Mouse (Mus musculus): ENCODE measurements around the gene Zfyve9.

The Zfyve9 gene

GRCm38 (mm10) chr4:108780057-108780863 lies at the start of gene Zfyve9:
Zfyve9 (minus strand) TSS chr4:108780798.
- peak; percentile 78 for DNase-seq

DNA sequence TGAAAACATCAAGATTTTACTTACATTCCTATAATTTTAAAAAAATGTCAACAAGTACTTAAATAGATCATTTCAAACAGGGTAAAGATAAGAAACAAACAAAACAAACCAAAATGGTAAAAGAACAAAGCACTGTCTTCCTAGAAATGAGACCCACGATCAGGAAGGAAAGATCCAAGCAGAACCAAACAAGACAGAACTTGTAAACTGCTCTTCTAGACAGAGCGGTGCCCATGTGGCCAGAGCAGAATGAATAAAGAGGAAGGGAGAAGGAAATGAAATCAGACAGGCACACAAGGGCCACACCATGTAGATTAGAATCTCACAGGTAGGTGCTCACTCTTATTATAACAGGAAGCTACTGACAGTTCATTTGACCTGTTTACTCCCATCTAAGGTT lies 46.0 kb upstream of the Zfyve9 start:
- no peak for DNase-seq

GRCm38 (mm10) chr4:108826096-108826495 lies 45.5 kb upstream of the Zfyve9 start:
- DNase-seq = no peak

- DNase-seq = no peak
Observed at GRCm38 (mm10) chr4:108825677-108826076, 45.1 kb upstream of the Zfyve9 start.

DNA sequence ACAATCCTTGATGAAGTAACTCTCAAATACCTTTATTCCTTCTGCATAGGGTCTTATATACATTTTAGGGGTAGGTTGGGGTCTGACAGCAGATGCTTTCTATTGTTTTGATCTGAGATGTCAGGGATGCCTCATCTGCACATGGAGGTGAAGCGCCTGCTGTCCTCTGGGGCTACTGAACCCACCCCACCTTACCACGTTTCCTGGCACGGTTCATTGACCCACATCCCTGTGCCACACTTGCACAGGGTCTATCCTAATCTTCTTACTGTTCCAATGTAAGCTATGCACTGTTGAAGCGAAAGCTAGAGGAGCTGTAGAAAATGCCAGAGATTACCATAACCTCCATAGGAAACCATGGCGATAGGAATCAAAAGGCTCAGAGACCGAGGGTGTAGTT lies 31.0 kb upstream of the Zfyve9 start:
- DNase-seq = no peak

GRCm38 (mm10) chr4:108811142-108811541 lies 30.5 kb upstream of the Zfyve9 start:
- no peak for DNase-seq

DNA sequence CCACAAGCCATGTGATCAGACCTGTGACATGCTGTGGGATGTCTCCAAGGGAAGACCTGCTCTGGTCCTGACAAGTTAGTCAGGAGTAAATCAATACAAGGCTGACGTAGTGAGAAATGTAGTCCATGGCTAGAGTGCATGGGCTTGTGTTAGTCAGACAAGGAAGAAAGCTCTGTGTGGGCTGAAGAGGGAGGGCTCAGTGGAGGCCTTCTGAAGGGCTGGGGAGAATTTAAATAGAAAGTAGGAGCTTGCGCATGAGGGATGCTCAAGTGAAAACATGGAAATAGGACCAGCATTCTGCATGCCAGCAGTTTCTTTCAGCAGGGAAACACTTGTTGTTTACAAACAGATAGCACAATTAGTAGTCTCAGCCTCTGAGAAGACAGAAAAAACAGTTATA lies 22.9 kb upstream of the Zfyve9 start:
- no peak for DNase-seq

DNA sequence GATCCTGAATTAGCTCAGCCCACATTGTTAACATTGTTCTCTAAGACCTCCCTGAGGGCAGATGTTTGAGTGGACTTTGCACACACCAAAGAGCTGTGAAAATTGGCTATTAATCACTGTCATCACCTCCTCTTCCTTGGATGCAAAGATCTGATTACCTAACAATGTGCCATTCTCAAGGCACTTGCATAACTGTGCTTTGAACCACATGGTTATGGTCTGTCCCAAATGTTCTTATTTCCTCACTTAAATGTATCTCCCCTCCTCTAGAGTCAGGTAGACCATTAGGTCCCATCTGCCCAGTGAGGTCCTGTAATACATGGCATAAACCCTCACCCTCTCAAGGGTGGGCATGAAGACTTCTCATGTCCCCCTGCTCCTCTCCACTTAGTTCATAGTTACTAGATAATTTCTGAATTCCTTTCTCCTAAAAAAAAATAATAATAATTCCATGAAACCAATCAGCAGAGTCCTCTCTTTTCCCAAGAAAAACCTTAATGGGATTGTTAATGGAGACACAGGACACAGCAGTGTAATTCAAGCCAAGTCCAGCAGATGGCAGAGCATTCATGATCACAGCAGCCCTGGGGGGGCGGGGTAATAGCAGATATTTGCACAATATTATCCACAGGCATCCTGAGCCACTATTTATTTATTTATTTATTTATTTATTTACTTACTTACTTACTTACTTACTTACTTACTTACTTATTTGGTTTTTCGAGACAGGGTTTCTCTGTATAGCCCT lies 17.7 kb upstream of the Zfyve9 start:
- DNase-seq = peak; percentile 67

GRCm38 (mm10) chr4:108796701-108797100 lies 16.1 kb upstream of the Zfyve9 start:
- no peak for DNase-seq

DNA sequence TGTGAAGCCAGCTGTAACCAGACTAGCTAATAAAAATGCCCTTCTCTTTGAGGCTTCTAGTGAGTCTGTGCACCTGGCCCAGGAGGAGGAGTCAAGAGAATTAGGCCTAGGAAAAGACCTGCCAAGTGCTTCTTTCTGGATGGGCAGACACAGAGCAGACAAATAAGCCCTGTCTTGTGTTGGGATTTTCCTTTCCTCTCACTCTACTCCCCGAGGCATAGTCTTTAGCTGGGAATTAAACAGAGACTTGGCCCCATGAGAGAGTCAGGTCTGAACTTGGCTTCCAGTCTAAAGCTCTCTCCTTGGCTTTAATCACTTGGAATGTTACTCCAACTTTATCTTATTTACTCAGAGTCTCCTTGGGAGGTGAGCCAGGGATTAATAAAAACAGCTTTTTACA lies 13.3 kb upstream of the Zfyve9 start:
- no peak for DNase-seq

GRCm38 (mm10) chr4:108790507-108790906 lies 9.9 kb upstream of the Zfyve9 start:
- no peak for DNase-seq

- DNase-seq = no peak
Observed at GRCm38 (mm10) chr4:108789258-108789936, 8.8 kb upstream of the Zfyve9 start.

DNA sequence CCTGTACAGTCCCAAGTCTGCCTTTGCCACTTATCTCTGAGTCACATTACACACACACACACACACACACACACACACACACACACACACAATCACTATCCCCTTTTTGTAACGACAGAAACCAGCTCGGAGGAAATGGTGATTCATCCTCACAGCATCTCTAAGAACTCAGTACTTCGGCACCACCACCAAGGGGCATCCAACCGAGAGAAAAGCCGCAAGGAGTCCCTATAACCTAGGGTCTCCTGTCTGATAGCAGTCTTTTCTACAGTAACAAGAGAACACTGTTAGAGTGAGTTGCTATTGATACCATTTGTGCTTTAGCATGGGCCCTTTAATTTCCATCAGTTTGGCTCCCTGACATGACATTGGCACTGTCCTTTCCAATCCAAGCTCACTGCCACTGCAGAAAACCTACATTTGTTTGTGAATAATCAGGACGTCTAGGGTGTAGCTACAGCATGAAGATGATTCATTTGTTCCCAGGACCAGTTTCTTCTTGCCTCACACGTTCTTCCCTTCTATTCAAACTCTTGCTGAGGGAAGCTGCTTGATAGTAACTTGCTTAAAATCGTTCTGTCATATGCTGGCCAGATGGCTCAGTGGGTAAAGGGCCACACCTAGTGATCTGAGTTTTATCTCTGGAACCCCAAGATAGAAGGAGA lies 2.0 kb upstream of the Zfyve9 start:
- DNase-seq = peak; percentile 40

- peak; percentile 46 for DNase-seq
Observed at GRCm38 (mm10) chr4:108781596-108781995, 998 bp upstream of the Zfyve9 start.

GRCm38 (mm10) chr4:108780864-108781205 lies 237 bp upstream of the Zfyve9 start:
- no peak for DNase-seq

DNA sequence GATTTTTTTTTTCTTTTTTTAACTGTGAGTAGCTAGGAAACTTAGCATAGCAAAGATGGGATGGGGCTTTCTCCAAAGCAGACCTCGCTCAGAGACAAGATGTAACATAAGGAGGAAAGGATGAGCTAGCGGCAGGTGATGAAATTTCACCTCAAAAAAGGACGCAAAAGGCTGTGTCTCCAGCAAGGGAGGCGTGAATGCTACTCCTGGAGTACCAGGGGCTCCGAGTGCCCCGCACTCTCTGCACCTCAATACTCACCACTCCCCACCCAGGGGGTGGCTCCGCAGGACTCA lies 888 bp downstream of the Zfyve9 start:
- no peak for DNase-seq

- DNase-seq = no peak
Observed at GRCm38 (mm10) chr4:108768527-108768926, 12.1 kb downstream of the Zfyve9 start.

- no peak for DNase-seq
Observed at GRCm38 (mm10) chr4:108759583-108759982, 21.0 kb downstream of the Zfyve9 start.

DNA sequence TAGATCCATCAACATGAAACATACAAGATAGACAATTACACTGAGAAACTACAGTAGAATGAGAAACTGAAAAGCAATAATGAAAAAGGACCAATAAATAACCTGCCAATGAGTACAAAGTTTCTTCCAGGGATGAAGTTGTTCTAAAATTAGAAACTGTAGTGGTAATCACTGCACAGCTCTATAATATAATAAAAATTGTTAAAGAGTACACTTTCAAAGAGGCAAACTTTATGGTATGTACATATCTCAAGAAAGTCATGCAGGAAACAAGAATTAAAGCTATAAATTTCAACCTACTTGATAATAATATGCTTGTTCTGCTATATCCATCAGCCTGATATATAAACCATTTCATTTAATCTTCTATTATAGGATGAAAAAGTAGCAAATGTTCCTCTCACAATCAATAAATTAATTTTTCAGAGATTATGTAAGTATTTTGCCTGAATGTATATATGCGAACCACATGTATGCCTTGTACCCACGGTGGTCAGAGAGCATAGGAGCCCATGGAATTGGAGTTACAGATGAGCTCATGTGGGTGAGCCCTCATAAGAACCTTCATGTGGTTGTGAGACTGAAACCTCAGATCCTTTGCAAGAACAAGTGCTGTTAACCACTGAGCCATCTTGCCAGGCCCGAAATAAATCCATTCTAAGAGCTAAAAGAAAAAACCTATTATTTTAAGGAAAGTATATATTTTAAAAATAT lies 34.3 kb downstream of the Zfyve9 start:
- DNase-seq = no peak

DNA sequence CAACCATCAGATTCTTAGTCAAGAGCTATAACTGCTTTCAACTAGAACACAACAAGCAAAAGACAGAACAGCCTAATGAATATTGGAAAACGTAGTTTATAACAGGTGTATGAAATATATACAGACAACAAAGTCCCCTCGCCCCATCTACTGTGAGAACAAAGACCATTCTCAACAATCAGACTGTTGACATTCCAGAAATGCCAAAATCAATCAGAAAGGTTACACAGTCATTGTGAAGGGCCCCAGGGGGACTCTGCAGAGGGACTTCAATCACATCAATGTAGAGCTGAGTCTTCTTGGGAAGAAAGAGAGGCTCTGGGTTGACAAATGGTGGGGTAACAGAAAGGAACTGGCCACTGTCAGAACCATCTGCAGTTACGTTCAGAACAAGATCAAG lies 49.0 kb downstream of the Zfyve9 start:
- DNase-seq = no peak

GRCm38 (mm10) chr4:108730450-108730849 lies 50.1 kb downstream of the Zfyve9 start:
- no peak for DNase-seq

- no peak for DNase-seq
Observed at GRCm38 (mm10) chr4:108724102-108724501, 56.5 kb downstream of the Zfyve9 start.

- DNase-seq = no peak
Observed at GRCm38 (mm10) chr4:108721245-108721784, 59.3 kb downstream of the Zfyve9 start.
